Mouse (Mus musculus) olfactory bulb, adult 2 months (tissue): ENCODE measurements around the gene Grhpr.
"Not testable (repeated sequence)": the region's sequence is repeated elsewhere in the genome, so short reads cannot be mapped to it uniquely, and the experiment has no call there.

Source experiments
- CTCF ChIP-seq: fragments of 200-500 bp; IDR thresholded peaks from 2 replicates; pipeline ENCODE4 v1.5.1; 2012; ENCODE audit warnings: low read depth, mild to moderate bottlenecking, low read length, moderate library complexity; ENCODE audit not compliant: insufficient read depth
- POLR2A ChIP-seq: fragments of 200-500 bp; IDR thresholded peaks from 2 replicates; pipeline ENCODE4 v1.6.1; 2012; ENCODE audit warnings: mild to moderate bottlenecking, low read depth, low read length, moderate library complexity; ENCODE audit not compliant: insufficient read depth

DNA sequence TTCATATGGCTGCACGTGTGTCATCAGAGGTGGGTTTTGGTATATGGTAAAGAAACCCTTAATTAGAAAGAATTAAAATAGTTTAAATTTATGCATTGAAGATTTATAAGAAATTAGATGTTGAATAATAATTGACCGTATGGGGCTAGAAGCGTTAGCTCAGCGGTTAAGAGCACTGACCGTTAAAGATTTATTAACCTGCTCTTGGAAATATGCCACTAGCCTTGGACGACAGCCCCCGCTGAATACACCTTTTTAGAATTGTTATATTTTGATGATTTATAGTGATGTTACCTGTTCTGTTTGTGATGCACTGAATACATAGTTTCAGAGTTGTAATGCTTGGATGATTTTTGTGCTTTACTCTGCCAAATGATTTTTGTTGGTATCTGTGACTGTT lies 58.4 kb downstream of the Grhpr start:
- TF ChIP-seq CTCF, POLR2A: not testable (repeated sequence)
